ENCODE assay signal across 10 mouse cellular contexts in genomic region chr19:44929663-44930062, GRCm38 (mm10). TPM values are rescaled to one million over a fixed set of nuclear protein-coding genes. Genes with fewer than 3 reads are reported as not detected.
DNase-seq lines count a peak whose midpoint lies in the region; ATAC-seq and TF ChIP-seq lines count a peak whose summit lies in the region.
"Had no signal": no experiment of that assay in that cellular context is flagged by ENCODE, and none has a peak within 500 bp of the region (broad histone marks: within the 10 kb centered on the region; RNA-seq: fewer than 3 reads in every experiment).

No protein-coding gene starts in this region.

- peak overlapping the region; percentile 96; the same call in 1 of the 2 replicates for H3K27ac ChIP-seq in forebrain, embryonic 10.5 days
- H3K27ac ChIP-seq in forebrain, embryonic 15.5 days (replicated peaks) = no peak overlapping the region
- H3K27ac ChIP-seq in intestine, embryonic 14.5 days (ENCODE audit: low read depth) = peak overlapping the region; percentile 85; the same call in 1 of the 2 replicates
- no peak overlapping the region for H3K27ac ChIP-seq in intestine, postnatal 0 days (ENCODE audit: low read depth, low read length)
- H3K27ac ChIP-seq in MEL (ENCODE audit: control insufficient read depth, low read depth, low read length) = no peak overlapping the region
- no peak overlapping the region; the same call in 1 of the 2 replicates for H3K27ac ChIP-seq in limb, embryonic 13.5 days

- 41% methylated on average over 10 of the region's 10 CpGs for WGBS in forebrain, embryonic 10.5 days
- 51% methylated on average over 10 of the region's 10 CpGs for WGBS in forebrain, embryonic 15.5 days
- WGBS in intestine, embryonic 14.5 days = 37% methylated on average over 10 of the region's 10 CpGs
- 43% methylated on average over 10 of the region's 10 CpGs for whole genome bisulfite sequencing in intestine, postnatal 0 days
- WGBS in limb, embryonic 13.5 days = 47% methylated on average over 10 of the region's 10 CpGs

- no peak for TF ChIP-seq EP300 in MEL (IDR thresholded peaks at IDR 0.05; ENCODE audit: low read depth in 1 of 2, low read length in 2 of 2)

- no peak for DNase-seq in forebrain, embryonic 10.5 days (ENCODE audit: extremely low spot score, low spot score)
- no peak for DNase-seq in intestine, embryonic 14.5 days (ENCODE audit: low spot score)
- no peak for DNase-seq in MEL (ENCODE audit: low read depth, low spot score)
- no peak for DNase-seq in layer of hippocampus, adult 11-12 months (ENCODE audit: low spot score)
- no peak for DNase-seq in retina, postnatal 1 day
- DNase-seq: adrenal gland, adult 2 months; thymus, postnatal 4 days had no signal

- no peak overlapping the region for H3K4me2 ChIP-seq in forebrain, embryonic 15.5 days (replicated peaks)
- H3K4me2 ChIP-seq in intestine, embryonic 14.5 days (ENCODE audit: low read length) = peak overlapping the region; percentile 86; the same call in 1 of the 2 replicates
- no peak overlapping the region; the same call in 1 of the 2 replicates for H3K4me2 ChIP-seq in intestine, postnatal 0 days (replicated peaks; ENCODE audit: low read depth)
- H3K4me2 ChIP-seq in limb, embryonic 13.5 days (replicated peaks) = peak overlapping the region; percentile 74

- peaks cover 20% of the 10 kb centered on the region for H3K79me2 ChIP-seq in MEL (ENCODE audit: control insufficient read depth, insufficient read depth, low read length, poor library complexity)

- H3K4me1 ChIP-seq in forebrain, embryonic 10.5 days = peaks cover 61% of the 10 kb centered on the region
- H3K4me1 ChIP-seq in forebrain, embryonic 15.5 days = peaks cover 26% of the 10 kb centered on the region
- H3K4me1 ChIP-seq in intestine, embryonic 14.5 days (replicated peaks; ENCODE audit: control insufficient read depth, insufficient read depth, low read length) = peaks cover 47% of the 10 kb centered on the region
- H3K4me1 ChIP-seq in intestine, postnatal 0 days (replicated peaks; ENCODE audit: control insufficient read depth, insufficient read depth, low read length) = 0 out of 2 replicates have a peak, but pooled peaks cover 3% of the 10 kb centered on the region
- H3K4me1 ChIP-seq in MEL (ENCODE audit: control insufficient read depth in 1 of 2, insufficient read depth in 2 of 2, low read length in 2 of 2) = peaks cover 12 to 27% of the 10 kb centered on the region in 2 experiments
- H3K4me1 ChIP-seq in limb, embryonic 13.5 days = peaks cover 35% of the 10 kb centered on the region

- H3K36me3 ChIP-seq in forebrain, embryonic 10.5 days (replicated peaks) = peaks cover 22% of the 10 kb centered on the region
- H3K36me3 ChIP-seq in forebrain, embryonic 15.5 days = no peaks in the 10 kb centered on the region
- 0 out of 2 replicates have a peak, but pooled peaks cover 6% of the 10 kb centered on the region for H3K36me3 ChIP-seq in intestine, embryonic 14.5 days (ENCODE audit: control insufficient read depth, insufficient read depth, low read length)
- H3K36me3 ChIP-seq in intestine, postnatal 0 days (ENCODE audit: control insufficient read depth, insufficient read depth) = no peaks in the 10 kb centered on the region
- H3K36me3 ChIP-seq in MEL (ENCODE audit: control insufficient read depth in 1 of 2, insufficient read depth in 2 of 2, low read length in 2 of 2) = peaks cover 11 to 42% of the 10 kb centered on the region in 2 experiments
- H3K36me3 ChIP-seq in limb, embryonic 13.5 days = peaks cover 4% of the 10 kb centered on the region

- TF ChIP-seq CTCF in intestine, postnatal 0 days (IDR thresholded peaks at IDR 0.05; ENCODE audit: low read depth) = no peak
- TF ChIP-seq CTCF in MEL (IDR thresholded peaks at IDR 0.05 in 2 of 3, conservative IDR thresholded peaks at IDR 0.05 in 1 of 3; ENCODE audit: control insufficient read depth in 1 of 3, insufficient read depth in 1 of 3, low read depth in 2 of 3, low read length in 3 of 3, poor library complexity in 1 of 3, severe bottlenecking in 1 of 3) = no peak

- no peak for TF ChIP-seq POLR2A in MEL (IDR thresholded peaks at IDR 0.05; ENCODE audit: control insufficient read depth in 1 of 2, insufficient read depth in 1 of 2, low read depth in 1 of 2, low read length in 2 of 2, poor library complexity in 1 of 2)

- no peaks in the 10 kb centered on the region; the same call in 1 of the 2 replicates for H3K27me3 ChIP-seq in forebrain, embryonic 10.5 days (ENCODE audit: poor library complexity, severe bottlenecking)
- H3K27me3 ChIP-seq in forebrain, embryonic 15.5 days = no peaks in the 10 kb centered on the region
- no peaks in the 10 kb centered on the region for H3K27me3 ChIP-seq in intestine, embryonic 14.5 days (replicated peaks; ENCODE audit: control insufficient read depth, insufficient read depth, low read length)
- H3K27me3 ChIP-seq in intestine, postnatal 0 days (replicated peaks; ENCODE audit: control insufficient read depth, insufficient read depth, low read length) = no peaks in the 10 kb centered on the region
- peaks cover 2 to 3% of the 10 kb centered on the region in 2 experiments for H3K27me3 ChIP-seq in MEL (ENCODE audit: control insufficient read depth in 1 of 2, insufficient read depth in 2 of 2, low read length in 2 of 2)
- H3K27me3 ChIP-seq in limb, embryonic 13.5 days = no peaks in the 10 kb centered on the region

- no peak for ATAC-seq in forebrain, embryonic 15.5 days (replicated peaks)
- ATAC-seq in intestine, embryonic 14.5 days (replicated peaks; ENCODE audit: low FRiP score, low TSS enrichment, low read depth) = no peak
- no peak for ATAC-seq in intestine, postnatal 0 days
- no peak for ATAC-seq in limb, embryonic 13.5 days (ENCODE audit: low FRiP score, low read depth)

- H3K4me3 ChIP-seq in forebrain, embryonic 10.5 days = peak overlapping the region; percentile 100; the same call in 1 of the 2 replicates
- no peak overlapping the region for H3K4me3 ChIP-seq in forebrain, embryonic 15.5 days
- no peak overlapping the region for H3K4me3 ChIP-seq in intestine, embryonic 14.5 days (ENCODE audit: low read depth, low read length)
- H3K4me3 ChIP-seq in intestine, postnatal 0 days (ENCODE audit: low read depth, low read length) = no peak overlapping the region
- H3K4me3 ChIP-seq in MEL (ENCODE audit: control insufficient read depth in 1 of 2, insufficient read depth in 1 of 2, low read depth in 2 of 2, low read length in 2 of 2) = no peak overlapping the region
- H3K4me3 ChIP-seq in limb, embryonic 13.5 days = no peak overlapping the region

- no peak for TF ChIP-seq RAD21 in MEL (IDR thresholded peaks at IDR 0.05; ENCODE audit: low read depth, low read length)

- H3K9me3 ChIP-seq in forebrain, embryonic 10.5 days = no peaks in the 10 kb centered on the region
- no peaks in the 10 kb centered on the region for H3K9me3 ChIP-seq in forebrain, embryonic 15.5 days
- H3K9me3 ChIP-seq in intestine, embryonic 14.5 days (ENCODE audit: control insufficient read depth, low read length) = no peaks in the 10 kb centered on the region
- H3K9me3 ChIP-seq in intestine, postnatal 0 days (ENCODE audit: control insufficient read depth) = no peaks in the 10 kb centered on the region
- H3K9me3 ChIP-seq in MEL (replicated peaks; ENCODE audit: insufficient read depth, low read length) = no peaks in the 10 kb centered on the region
- H3K9me3 ChIP-seq in limb, embryonic 13.5 days = no peaks in the 10 kb centered on the region

- H3K9ac ChIP-seq in forebrain, embryonic 15.5 days (replicated peaks) = no peak overlapping the region
- no peak overlapping the region for H3K9ac ChIP-seq in intestine, embryonic 14.5 days (ENCODE audit: low read length)
- no peak overlapping the region for H3K9ac ChIP-seq in intestine, postnatal 0 days (ENCODE audit: low read depth, low read length)
- H3K9ac ChIP-seq in MEL (ENCODE audit: control insufficient read depth, low read depth, low read length, poor library complexity, severe bottlenecking) = no peak overlapping the region
- no peak overlapping the region for H3K9ac ChIP-seq in limb, embryonic 13.5 days

TF ChIP-seq in MEL, 35 proteins besides CTCF, POLR2A, EP300 and RAD21:
- no peak for TF ChIP-seq MAX (IDR thresholded peaks at IDR 0.05; ENCODE audit: low read length)
- peak; percentile 17; the same call in 1 of the 2 replicates for TF ChIP-seq ZNF384 (IDR thresholded peaks at IDR 0.05; ENCODE audit: low read depth, low read length)

RNA-seq across cellular contexts. Expression of gene Slf2, which starts 1.3 kb away (rescaled TPM):
- 53.9 and 54.1 TPM in 2 replicates for polyA plus RNA-seq in forebrain, embryonic 10.5 days (2016; fragmentation: Nextera tagmentation; extraction: Ambion mirVana)
- 30.0 and 32.3 TPM in 2 replicates for polyA plus RNA-seq in forebrain, embryonic 15.5 days (2015; fragmentation: Nextera tagmentation; extraction: Ambion mirVana)
- polyA plus RNA-seq in intestine, embryonic 14.5 days (2014; fragmentation: Nextera tagmentation; extraction: Ambion mirVana) = 54.1 and 60.8 TPM in 2 replicates
- 11.4 and 13.4 TPM in 2 replicates for polyA plus RNA-seq in intestine, postnatal 0 days (2015; fragmentation: Nextera tagmentation; extraction: Ambion mirVana)
- total RNA-seq in MEL (2012; rRNA removed) = 35.4 and 36.7 TPM in 2 replicates
- polyA plus RNA-seq in MEL (2012; ENCODE audit: insufficient read depth in 1 of 2, insufficient read length in 2 of 2, low read depth in 1 of 2, low replicate concordance in 2 of 2, missing spikeins in 1 of 2) = 100 to 1,000 TPM in 1 of 2 experiments, 10 to 100 TPM in 1; 30.2 to 109 TPM
- polyA plus RNA-seq in limb, embryonic 13.5 days (2015; fragmentation: Nextera tagmentation; extraction: Ambion mirVana) = 37.8 and 41.5 TPM in 2 replicates

RNA-seq across cellular contexts. Expression of gene Sema4g, which starts 59.2 kb away (rescaled TPM):
- polyA plus RNA-seq in forebrain, embryonic 10.5 days (2016; fragmentation: Nextera tagmentation; extraction: Ambion mirVana) = 3.4 and 3.8 TPM in 2 replicates
- 14.4 and 15.5 TPM in 2 replicates for polyA plus RNA-seq in forebrain, embryonic 15.5 days (2015; fragmentation: Nextera tagmentation; extraction: Ambion mirVana)
- 14.5 and 16.3 TPM in 2 replicates for polyA plus RNA-seq in intestine, embryonic 14.5 days (2014; fragmentation: Nextera tagmentation; extraction: Ambion mirVana)
- 7.8 and 10.0 TPM in 2 replicates for polyA plus RNA-seq in intestine, postnatal 0 days (2015; fragmentation: Nextera tagmentation; extraction: Ambion mirVana)
- 0.10 and 0.15 TPM in 2 replicates for total RNA-seq in MEL (2012; rRNA removed)
- under 1 TPM in 1 of 2 experiments, not detected in 1; 0.47 TPM for polyA plus RNA-seq in MEL (2012; ENCODE audit: insufficient read depth in 1 of 2, insufficient read length in 2 of 2, low read depth in 1 of 2, low replicate concordance in 2 of 2, missing spikeins in 1 of 2)
- polyA plus RNA-seq in limb, embryonic 13.5 days (2015; fragmentation: Nextera tagmentation; extraction: Ambion mirVana) = 6.9 and 7.4 TPM in 2 replicates

Comparison
In these comparisons a context has a peak if more than half of its experiments do, and no peak if none do; other contexts are left out.
1. H3K27ac ChIP-seq: peak in forebrain, embryonic 10.5 days (single experiment) and intestine, embryonic 14.5 days (single experiment); none in forebrain, embryonic 15.5 days (single experiment), intestine, postnatal 0 days (single experiment), MEL (single experiment) and limb, embryonic 13.5 days (single experiment).
2. H3K4me2 ChIP-seq: peak in intestine, embryonic 14.5 days (single experiment) and limb, embryonic 13.5 days (single experiment); none in forebrain, embryonic 15.5 days (single experiment) and intestine, postnatal 0 days (single experiment).